Comparison of ENCODE assay signal across 27 mouse cellular contexts in genomic region chr11:83603399-83603798, GRCm38 (mm10). TPM values are rescaled to one million over a fixed set of nuclear protein-coding genes. Genes with fewer than 3 reads are reported as not detected.
"Had no signal": no experiment of that assay in that cellular context is flagged by ENCODE, and none has a peak within 500 bp of the region (broad histone marks: within the 10 kb centered on the region; RNA-seq: fewer than 3 reads in every experiment).

No protein-coding gene starts in this region.

- H3K9me3 ChIP-seq: liver, embryonic 15.5 days; lung, embryonic 15.5 days; midbrain, embryonic 10.5 days; midbrain, embryonic 12.5 days; neural tube, embryonic 13.5 days; neural tube, embryonic 15.5 days had no signal

- H3K27me3 ChIP-seq: liver, embryonic 15.5 days; lung, embryonic 15.5 days; midbrain, embryonic 12.5 days; neural tube, embryonic 13.5 days; neural tube, embryonic 15.5 days had no signal

- ATAC-seq: liver, postnatal 0 days; lung, postnatal 0 days; midbrain, embryonic 16.5 days had no signal

- H3K36me3 ChIP-seq: liver, embryonic 15.5 days; lung, embryonic 15.5 days; midbrain, embryonic 10.5 days; midbrain, embryonic 12.5 days; neural tube, embryonic 13.5 days; neural tube, embryonic 15.5 days had no signal

- H3K4me3 ChIP-seq: liver, embryonic 15.5 days; lung, embryonic 15.5 days; midbrain, embryonic 10.5 days; midbrain, embryonic 12.5 days; neural tube, embryonic 13.5 days; neural tube, embryonic 15.5 days had no signal

- H3K4me1 ChIP-seq: liver, embryonic 15.5 days; lung, embryonic 15.5 days; midbrain, embryonic 10.5 days; midbrain, embryonic 12.5 days; neural tube, embryonic 13.5 days; neural tube, embryonic 15.5 days had no signal

- H3K27ac ChIP-seq: liver, embryonic 15.5 days; lung, embryonic 15.5 days; midbrain, embryonic 10.5 days; midbrain, embryonic 12.5 days; neural tube, embryonic 13.5 days; neural tube, embryonic 15.5 days had no signal

- H3K9ac ChIP-seq: liver, embryonic 15.5 days; liver, postnatal 0 days; lung, embryonic 15.5 days; midbrain, embryonic 12.5 days; neural tube, embryonic 13.5 days; neural tube, embryonic 15.5 days had no signal

- DNase-seq: liver, postnatal 0 days; lung, adult 2 months; lung, postnatal 14 days; lung, postnatal 36 days; midbrain, embryonic 14.5 days; retina, postnatal 1 day; right cerebral cortex, adult 18-20 months; right cerebral cortex, postnatal 25 days; right cerebral cortex, postnatal 4 days; spleen, adult 18-20 months; thymus, adult 18-20 months; thymus, postnatal 14 days; thymus, postnatal 36 days had no signal

- H3K4me2 ChIP-seq: liver, embryonic 15.5 days; lung, embryonic 15.5 days; midbrain, embryonic 12.5 days; neural tube, embryonic 13.5 days; neural tube, embryonic 15.5 days had no signal

RNA-seq across cellular contexts. Expression of gene Rpl9-ps1, which starts 42.0 kb away (rescaled TPM):
- total RNA-seq: megakaryocyte-erythroid progenitor cell, adult 5-6 weeks had no signal
- polyA plus RNA-seq: liver, embryonic 15.5 days; liver, postnatal 0 days; lung, adult 2 months; lung, embryonic 15.5 days; lung, postnatal 0 days; midbrain, embryonic 10.5 days; midbrain, embryonic 12.5 days; midbrain, embryonic 14.5 days; midbrain, embryonic 16.5 days; neural tube, embryonic 11.5 days; neural tube, embryonic 13.5 days; neural tube, embryonic 15.5 days; small intestine, adult 2 months; stomach, embryonic 14.5 days; stomach, embryonic 16.5 days; thymus, postnatal 0 days had no signal

RNA-seq across cellular contexts. Expression of gene Ccl3, which starts 45.8 kb away (rescaled TPM):
- polyA plus RNA-seq: stomach, embryonic 14.5 days had no signal

RNA-seq across cellular contexts. Expression of gene Ccl4, which starts 59.0 kb away (rescaled TPM):
- polyA plus RNA-seq: midbrain, embryonic 10.5 days had no signal
